Mouse (Mus musculus) liver, adult 2 months (tissue): Measurements from ENCODE around the gene Tcp10c.
"Not testable (repeated sequence)": the region's sequence is repeated elsewhere in the genome, so short reads cannot be mapped to it uniquely, and the experiment has no call there.

Source experiments
- CTCF ChIP-seq: fragments of 200-500 bp; IDR thresholded peaks from 2 replicates; pipeline ENCODE4 v1.5.1; 2011; ENCODE audit warnings: low read depth, low read length, control low read depth
- POLR2A ChIP-seq: fragments of 200-500 bp; IDR thresholded peaks from 2 replicates; pipeline ENCODE4 v1.6.1; 2011; ENCODE audit warnings: low read length, control low read depth; ENCODE audit not compliant: insufficient read depth; ENCODE audit errors: extremely low read depth

GRCm38 (mm10) chr17:13370746-13371145 is 16.4 kb downstream of the Tcp10c start:
- not testable (repeated sequence) for TF ChIP-seq CTCF, POLR2A
